Mouse (Mus musculus): ENCODE measurements around the gene Map4k2. TPM values are rescaled to one million over a fixed set of nuclear protein-coding genes. Genes with fewer than 3 reads are reported as not detected.
A peak's percentile ranks its signal among the peaks of the same experiment; 100 is the strongest.

The Map4k2 gene
- polyA plus RNA-seq, 1 experiment from 2014 or later: 5.2 TPM

- Histone ChIP-seq H3K27ac (replicated peaks) (no peak overlapping the region), H3K36me3 (ENCODE audit: control insufficient read depth, insufficient read depth, low read length) (peaks cover 11% of the 10 kb centered on the region; the same call in 1 of the 2 replicates), H3K4me2 (replicated peaks; ENCODE audit: low read depth) (no peak overlapping the region), H3K9me3 (ENCODE audit: control insufficient read depth, low read length) (no peaks in the 10 kb centered on the region), H3K4me1 (replicated peaks; ENCODE audit: control insufficient read depth, insufficient read depth) (no peaks in the 10 kb centered on the region), H3K4me3 (ENCODE audit: low read depth, low read length) (no peak overlapping the region), H3K9ac (ENCODE audit: low read length) (no peak overlapping the region), H3K27me3 (ENCODE audit: control insufficient read depth, insufficient read depth, low read length) (no peaks in the 10 kb centered on the region)
- WGBS: 90% methylated on average over 11 of the region's 11 CpGs
- ATAC-seq (ENCODE audit: low FRiP score, low TSS enrichment) (no peak), DNase-seq (ENCODE audit: low spot score) (no peak)
- no peak for TF ChIP-seq EP300 (optimal IDR thresholded peaks at IDR 0.05)
- no peak for TF ChIP-seq CTCF (IDR thresholded peaks at IDR 0.05; ENCODE audit: low read depth)
Observed at GRCm38 (mm10) chr19:6338716-6339115, 2.2 kb upstream of the Map4k2 start.

GRCm38 (mm10) chr19:6339191-6339590 is 1.7 kb upstream of the Map4k2 start:
- no peak overlapping the region for H3K9ac ChIP-seq (ENCODE audit: low read length)
- H3K4me2 ChIP-seq (replicated peaks; ENCODE audit: low read depth): no peak overlapping the region
- no peak overlapping the region for H3K27ac ChIP-seq (replicated peaks)
- no peak overlapping the region for H3K4me3 ChIP-seq (ENCODE audit: low read depth, low read length)
- DNase-seq (ENCODE audit: low spot score): no peak
- WGBS: 92% methylated on average over 6 of the region's 6 CpGs
- H3K4me1 ChIP-seq (replicated peaks; ENCODE audit: control insufficient read depth, insufficient read depth): no peaks in the 10 kb centered on the region
- H3K9me3 ChIP-seq (ENCODE audit: control insufficient read depth, low read length): no peaks in the 10 kb centered on the region
- TF ChIP-seq CTCF (IDR thresholded peaks at IDR 0.05; ENCODE audit: low read depth) (no peak), EP300 (optimal IDR thresholded peaks at IDR 0.05) (no peak)
- peaks cover 11% of the 10 kb centered on the region; the same call in 1 of the 2 replicates for H3K36me3 ChIP-seq (ENCODE audit: control insufficient read depth, insufficient read depth, low read length)
- ATAC-seq (ENCODE audit: low FRiP score, low TSS enrichment): no peak
- H3K27me3 ChIP-seq (ENCODE audit: control insufficient read depth, insufficient read depth, low read length): no peaks in the 10 kb centered on the region

- Histone ChIP-seq H3K36me3 (ENCODE audit: control insufficient read depth, insufficient read depth, low read length) (peaks cover 11% of the 10 kb centered on the region; the same call in 1 of the 2 replicates), H3K9me3 (ENCODE audit: control insufficient read depth, low read length) (no peaks in the 10 kb centered on the region), H3K4me2 (replicated peaks; ENCODE audit: low read depth) (no peak overlapping the region), H3K27ac (replicated peaks) (peak overlapping the region; percentile 24; the same call in 1 of the 2 replicates), H3K9ac (ENCODE audit: low read length) (no peak overlapping the region), H3K4me3 (ENCODE audit: low read depth, low read length) (no peak overlapping the region), H3K4me1 (replicated peaks; ENCODE audit: control insufficient read depth, insufficient read depth) (no peaks in the 10 kb centered on the region), H3K27me3 (ENCODE audit: control insufficient read depth, insufficient read depth, low read length) (no peaks in the 10 kb centered on the region)
- 69% methylated on average over 15 of the region's 15 CpGs for WGBS
- peak; percentile 45 for DNase-seq (ENCODE audit: low spot score)
- TF ChIP-seq CTCF (IDR thresholded peaks at IDR 0.05; ENCODE audit: low read depth) (peak; percentile 38), EP300 (optimal IDR thresholded peaks at IDR 0.05) (no peak)
- ATAC-seq (ENCODE audit: low FRiP score, low TSS enrichment): no peak
Observed at GRCm38 (mm10) chr19:6339890-6340504, 938 bp upstream of the Map4k2 start.

- Histone ChIP-seq H3K36me3 (ENCODE audit: control insufficient read depth, insufficient read depth, low read length) (peaks cover 17% of the 10 kb centered on the region; the same call in 1 of the 2 replicates), H3K4me3 (ENCODE audit: low read depth, low read length) (peak overlapping the region; percentile 67), H3K27ac (replicated peaks) (no peak overlapping the region; the same call in 1 of the 2 replicates), H3K27me3 (ENCODE audit: control insufficient read depth, insufficient read depth, low read length) (no peaks in the 10 kb centered on the region), H3K4me2 (replicated peaks; ENCODE audit: low read depth) (peak overlapping the region; percentile 90), H3K4me1 (replicated peaks; ENCODE audit: control insufficient read depth, insufficient read depth) (no peaks in the 10 kb centered on the region), H3K9me3 (ENCODE audit: control insufficient read depth, low read length) (no peaks in the 10 kb centered on the region), H3K9ac (ENCODE audit: low read length) (peak overlapping the region; percentile 76)
- DNase-seq (ENCODE audit: low spot score) (no peak), ATAC-seq (ENCODE audit: low FRiP score, low TSS enrichment) (no peak; the same call in 1 of the 2 replicates)
- no peak for TF ChIP-seq EP300 (optimal IDR thresholded peaks at IDR 0.05)
- 13% methylated on average over 22 of the region's 23 CpGs for WGBS
Observed at GRCm38 (mm10) chr19:6341453-6342077, 630 bp downstream of the Map4k2 start.

GRCm38 (mm10) chr19:6342276-6342933 is 1.5 kb downstream of the Map4k2 start:
- 0 out of 2 replicates have a peak overlapping the region, but pooled peaks have one; percentile 76 for H3K9ac ChIP-seq (ENCODE audit: low read length)
- H3K4me1 ChIP-seq (replicated peaks; ENCODE audit: control insufficient read depth, insufficient read depth): no peaks in the 10 kb centered on the region
- DNase-seq (ENCODE audit: low spot score) (no peak), ATAC-seq (ENCODE audit: low FRiP score, low TSS enrichment) (no peak)
- no peak overlapping the region for H3K27ac ChIP-seq (replicated peaks)
- H3K4me2 ChIP-seq (replicated peaks; ENCODE audit: low read depth): 0 out of 2 replicates have a peak overlapping the region, but pooled peaks have one; percentile 90
- WGBS: 79% methylated on average over 5 of the region's 5 CpGs
- TF ChIP-seq CTCF (IDR thresholded peaks at IDR 0.05; ENCODE audit: low read depth) (no peak), EP300 (optimal IDR thresholded peaks at IDR 0.05) (no peak)
- peaks cover 15% of the 10 kb centered on the region; the same call in 1 of the 2 replicates for H3K36me3 ChIP-seq (ENCODE audit: control insufficient read depth, insufficient read depth, low read length)
- no peaks in the 10 kb centered on the region for H3K9me3 ChIP-seq (ENCODE audit: control insufficient read depth, low read length)
- H3K27me3 ChIP-seq (ENCODE audit: control insufficient read depth, insufficient read depth, low read length): no peaks in the 10 kb centered on the region
- no peak overlapping the region for H3K4me3 ChIP-seq (ENCODE audit: low read depth, low read length)

All from stomach, postnatal 0 days (tissue).